Mouse (Mus musculus) cerebellum, adult 2 months (tissue): Measurements from ENCODE around the gene Stox2.

Experiments used
- CTCF ChIP-seq: fragments of 200-500 bp; IDR thresholded peaks from 2 replicates; pipeline ENCODE4 v1.5.1; 2011; ENCODE audit warnings: low read depth, mild to moderate bottlenecking, control low read depth, low read length, moderate library complexity, borderline replicate concordance; ENCODE audit not compliant: insufficient read depth
- POLR2A ChIP-seq: fragments of 200-500 bp; IDR thresholded peaks from 2 replicates; pipeline ENCODE4 v1.6.1; 2011; ENCODE audit warnings: low read length, control low read depth, borderline replicate concordance; ENCODE audit not compliant: insufficient read depth

GRCm38 (mm10) chr8:47208246-47208645 is 237.9 kb downstream of the Stox2 start:
- no peak for TF ChIP-seq CTCF
- no peak for TF ChIP-seq POLR2A
